Mouse (Mus musculus): ENCODE data around the gene Srr.

- TF ChIP-seq MAX (IDR thresholded peaks at IDR 0.05) = no peak
- TF ChIP-seq CTCF (IDR thresholded peaks at IDR 0.05; ENCODE audit: control insufficient read depth, insufficient read depth, insufficient read length) = no peak
- no peak for TF ChIP-seq FOSL1 (IDR thresholded peaks at IDR 0.05; ENCODE audit: insufficient read depth, low read length, poor library complexity, severe bottlenecking)
- TF ChIP-seq MYOD1 (IDR thresholded peaks at IDR 0.05; ENCODE audit: control insufficient read depth, insufficient read length, low read depth) = no peak
- no peak for TF ChIP-seq USF1 (IDR thresholded peaks at IDR 0.05; ENCODE audit: low read depth)
- TF ChIP-seq MYOG (IDR thresholded peaks at IDR 0.05; ENCODE audit: control insufficient read depth, extremely low read depth, insufficient read length) = no peak
These were observed 48.9 kb downstream of the Srr start for GRCm38 (mm10) chr11:74876801-74877200.

Data from C2C12 (cell line).